Mouse (Mus musculus) lung, postnatal 14 days (tissue): Measurements from ENCODE around the gene Il15.

ENCODE experiments used
- DNase-seq: peaks from one replicate; pipeline ENCODE4 v3.0.0; 2021

Gene Il15

DNA sequence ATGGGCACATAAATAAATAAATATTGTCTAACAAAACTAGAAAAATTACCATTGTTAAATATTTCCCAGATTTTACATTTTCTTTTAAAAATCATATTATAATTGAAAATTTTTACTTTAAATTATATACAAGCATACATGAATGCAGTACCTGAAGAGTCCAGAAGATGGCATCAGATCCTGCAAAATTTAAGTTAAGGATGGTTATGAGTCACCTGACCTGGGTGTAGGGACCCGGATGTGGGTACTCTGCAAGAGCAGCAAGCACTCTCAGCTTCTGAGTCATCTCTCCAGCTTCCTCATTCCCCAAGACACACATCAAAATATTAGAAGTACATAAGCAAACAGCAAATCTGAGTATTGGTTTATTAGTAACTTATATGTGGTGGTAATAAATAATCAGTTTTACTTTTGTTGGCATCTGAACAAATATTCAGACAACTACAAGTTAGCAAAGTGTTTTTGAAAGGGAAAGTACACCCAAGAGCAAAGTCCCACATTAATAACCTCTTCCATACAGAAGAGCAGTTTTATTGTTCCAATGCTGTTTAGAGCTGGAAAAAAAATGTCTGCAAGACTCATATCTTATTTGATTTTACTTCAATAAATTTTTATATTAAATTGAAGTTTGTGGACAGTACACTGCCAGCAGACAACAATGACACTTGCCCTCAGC is 51.6 kb downstream of the Il15 start:
- DNase-seq, result peak; percentile 25

DNA sequence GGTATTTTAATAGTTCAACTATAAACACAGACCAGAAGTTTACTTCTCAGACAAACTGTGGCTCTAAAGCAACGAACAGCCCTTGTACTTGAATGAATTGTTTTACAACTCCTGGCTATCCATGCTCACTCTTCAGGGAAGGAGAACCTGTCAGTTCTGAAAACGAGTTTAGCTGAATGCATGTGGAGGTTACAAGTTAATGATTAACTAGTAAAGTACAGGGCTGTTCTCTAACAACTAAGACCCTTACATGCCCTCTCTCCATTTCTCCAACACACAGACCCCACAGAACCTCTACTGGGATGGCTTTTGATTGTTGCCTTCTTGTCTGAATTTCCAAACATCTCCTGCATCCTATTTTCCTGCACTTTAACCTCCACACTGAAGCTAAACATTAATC is 53.7 kb downstream of the Il15 start:
- DNase-seq, result no peak

DNA sequence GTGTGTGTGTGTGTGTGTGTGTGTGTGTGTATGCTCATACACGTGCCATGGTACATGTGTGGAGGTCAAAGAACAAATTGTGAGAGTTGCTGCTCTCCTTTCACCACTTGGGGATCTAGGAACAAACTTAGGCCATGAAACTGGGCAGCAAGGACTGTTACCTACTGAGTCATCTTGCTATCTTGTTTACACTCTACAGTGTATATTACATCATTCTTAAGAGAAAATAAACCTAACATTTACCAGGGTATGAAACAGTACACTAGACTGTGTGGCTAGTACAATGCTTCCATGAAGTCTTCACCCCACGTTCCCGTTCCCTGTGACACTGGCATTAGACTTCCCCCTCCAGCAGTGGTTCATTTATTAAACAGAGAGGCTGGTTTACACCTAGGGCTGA is 56.5 kb downstream of the Il15 start:
- DNase-seq, result no peak

DNA sequence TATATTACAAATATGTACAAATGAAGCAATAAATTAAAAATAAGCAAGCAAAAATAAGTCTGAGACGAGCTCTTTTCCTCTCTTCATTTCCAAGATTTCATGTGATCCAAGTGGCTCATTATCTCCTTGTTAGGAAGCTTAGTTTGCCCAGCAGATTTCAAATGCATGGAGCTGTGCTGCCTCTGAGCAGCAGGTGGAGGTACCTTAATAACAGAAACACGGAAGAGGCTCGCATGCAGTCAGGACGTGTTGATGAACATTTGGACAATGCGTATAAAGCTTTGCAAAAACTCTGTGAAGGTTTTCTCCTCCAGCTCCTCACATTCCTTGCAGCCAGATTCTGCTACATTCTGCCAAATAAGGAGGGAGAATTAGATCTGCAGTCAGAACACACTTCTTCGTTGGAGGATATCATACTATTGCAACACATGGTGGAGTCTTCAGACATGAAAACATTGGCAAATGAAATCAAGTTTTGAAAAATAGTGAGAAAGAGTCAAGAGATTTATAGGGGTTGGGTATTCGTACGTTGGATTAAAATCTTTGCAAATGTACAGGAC is 71.3 kb downstream of the Il15 start:
- no peak for DNase-seq

DNA sequence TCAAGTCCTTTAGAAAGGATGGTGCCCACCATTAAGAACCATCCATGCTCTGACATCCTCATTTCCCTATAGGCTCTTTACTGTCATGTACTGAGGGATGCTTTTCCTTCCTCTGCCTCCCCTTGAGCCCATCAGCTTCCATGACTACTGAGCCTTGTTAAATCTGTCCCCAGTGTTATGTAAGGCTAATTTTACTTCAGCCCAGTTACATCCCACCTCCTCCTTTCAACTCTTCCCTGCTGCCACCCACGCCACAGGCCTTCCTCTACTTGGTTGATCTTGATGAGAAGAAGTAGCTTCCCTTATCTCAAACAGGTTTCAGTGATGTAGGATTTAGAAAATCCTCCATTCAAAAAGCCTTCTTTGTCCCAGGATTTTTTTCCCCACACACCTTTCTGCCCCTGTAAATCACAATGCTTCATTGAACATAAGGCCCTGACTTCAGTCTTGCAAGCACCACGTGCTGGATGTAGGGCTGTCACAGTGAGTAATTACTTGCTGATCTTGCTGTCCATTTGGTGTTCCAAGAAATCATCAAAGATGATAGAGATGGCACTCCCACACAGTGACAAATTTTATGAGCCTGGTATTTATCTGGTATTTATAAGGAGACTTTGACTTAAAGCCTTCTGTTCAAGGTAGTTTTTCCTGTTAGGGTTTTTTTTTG is 74.9 kb downstream of the Il15 start:
- DNase-seq, result no peak

DNA sequence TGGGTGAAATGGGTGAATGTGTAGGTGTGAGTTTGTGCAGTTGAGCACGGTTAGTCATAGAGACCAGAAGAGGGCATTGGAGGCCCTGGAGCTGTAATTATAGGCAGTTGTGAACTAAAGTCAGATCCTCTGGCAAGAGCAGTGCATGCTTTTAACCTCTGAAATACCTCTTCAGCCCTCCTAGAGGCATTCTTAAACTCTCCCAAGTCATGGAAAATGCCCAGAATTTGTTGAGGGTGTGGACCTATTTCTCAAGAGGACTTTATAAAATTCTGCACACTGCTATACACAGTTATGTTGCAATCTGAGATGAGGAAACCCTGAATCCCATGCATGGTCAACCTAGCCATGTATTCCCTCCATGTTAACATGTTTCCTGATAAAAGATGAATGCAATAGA is 77.0 kb downstream of the Il15 start:
- DNase-seq, result peak; percentile 0

DNA sequence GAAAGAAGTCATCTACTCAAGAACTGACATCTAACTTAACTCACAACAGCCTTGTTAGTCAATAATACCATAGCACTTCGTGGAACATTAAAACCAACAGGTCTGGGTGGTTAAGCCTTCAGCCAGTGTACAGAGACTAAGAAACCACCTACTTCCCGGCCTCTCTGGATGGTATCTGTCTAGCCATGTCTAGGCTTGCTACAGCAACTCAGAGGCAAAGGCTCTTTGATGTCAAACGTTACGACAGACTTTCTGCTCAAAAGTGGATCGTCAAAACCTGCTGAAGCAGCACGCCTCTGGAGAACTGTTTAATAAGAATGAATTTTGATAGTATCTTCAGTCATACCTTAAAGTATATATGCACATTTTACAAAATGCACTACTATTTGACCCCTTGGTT is 77.4 kb downstream of the Il15 start:
- DNase-seq, result no peak

DNA sequence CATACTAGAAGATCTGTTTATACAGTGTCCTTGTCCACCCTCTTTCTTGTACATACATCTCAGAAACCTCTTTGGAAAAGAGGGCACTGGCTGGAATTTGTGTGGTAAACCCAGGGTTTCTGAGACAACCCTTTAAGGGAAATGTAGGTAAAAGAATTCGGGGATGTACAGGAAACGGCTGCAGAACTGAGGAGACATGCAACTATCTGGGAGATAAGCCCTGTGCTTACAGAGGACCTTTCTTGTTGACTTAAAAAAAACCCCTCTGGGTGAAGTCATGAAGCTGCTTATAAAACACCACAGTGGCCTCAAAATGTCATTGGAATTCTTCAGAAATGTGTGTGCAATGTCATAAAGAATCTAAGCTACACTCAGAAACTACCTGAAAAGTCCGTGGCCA is 85.6 kb downstream of the Il15 start:
- no peak for DNase-seq

DNA sequence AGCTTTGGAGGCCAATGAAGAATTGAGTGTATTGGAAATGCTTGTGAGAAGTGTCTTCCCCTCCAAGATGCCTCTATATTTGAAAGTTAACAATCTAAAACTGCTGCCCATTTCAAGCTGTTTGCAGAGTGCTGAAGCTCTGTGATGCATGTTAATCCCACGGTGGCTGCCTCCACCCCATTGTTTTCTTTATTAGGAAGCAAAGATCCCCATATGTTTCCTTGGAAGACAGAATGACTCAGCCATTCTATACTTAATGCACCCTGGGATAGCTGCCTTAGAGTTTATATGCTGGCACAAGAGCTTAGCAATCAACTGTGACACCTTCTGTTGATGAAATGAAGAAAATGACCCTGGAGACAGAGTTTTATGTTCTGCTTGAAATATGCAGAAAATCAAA is 96.6 kb downstream of the Il15 start:
- no peak for DNase-seq

DNA sequence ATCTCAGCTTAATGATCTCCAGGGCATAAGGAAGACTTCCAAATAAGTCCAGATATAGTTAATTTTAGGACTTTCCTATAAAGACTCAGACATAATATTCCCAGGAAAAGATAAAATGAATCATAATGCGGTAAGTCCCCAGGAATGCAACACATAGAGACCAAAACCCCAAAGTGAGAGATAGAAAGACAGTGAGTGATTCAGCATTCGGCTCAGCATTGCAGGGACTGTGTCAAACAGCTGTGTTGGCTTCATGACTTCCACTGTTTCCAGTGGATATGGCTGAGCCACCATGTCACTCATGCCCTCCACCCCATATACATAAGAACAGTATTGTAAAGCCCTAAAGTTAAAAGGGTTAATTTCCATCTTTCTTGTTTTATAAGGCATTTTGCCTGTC is 106.8 kb downstream of the Il15 start:
- DNase-seq, result no peak

DNA sequence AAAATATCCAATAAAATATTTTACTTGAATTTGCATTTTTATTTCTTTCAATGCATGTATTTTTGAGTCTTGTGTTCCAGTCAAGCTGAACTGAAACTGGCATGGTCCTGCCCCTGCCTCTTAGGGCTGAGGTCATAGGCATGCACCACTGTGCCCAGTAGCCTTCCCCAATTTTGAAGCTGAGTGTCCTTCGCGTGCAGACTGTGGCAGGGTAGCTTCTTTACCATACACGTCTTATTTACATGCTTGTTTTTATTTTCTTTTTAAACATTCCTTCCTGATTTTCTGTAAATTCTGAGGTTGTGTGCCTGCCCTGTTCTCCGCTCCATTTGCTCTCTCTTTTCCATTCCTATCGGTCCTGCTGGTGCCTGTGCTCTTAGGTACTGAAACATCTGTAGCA is 111.4 kb downstream of the Il15 start:
- no peak for DNase-seq

DNA sequence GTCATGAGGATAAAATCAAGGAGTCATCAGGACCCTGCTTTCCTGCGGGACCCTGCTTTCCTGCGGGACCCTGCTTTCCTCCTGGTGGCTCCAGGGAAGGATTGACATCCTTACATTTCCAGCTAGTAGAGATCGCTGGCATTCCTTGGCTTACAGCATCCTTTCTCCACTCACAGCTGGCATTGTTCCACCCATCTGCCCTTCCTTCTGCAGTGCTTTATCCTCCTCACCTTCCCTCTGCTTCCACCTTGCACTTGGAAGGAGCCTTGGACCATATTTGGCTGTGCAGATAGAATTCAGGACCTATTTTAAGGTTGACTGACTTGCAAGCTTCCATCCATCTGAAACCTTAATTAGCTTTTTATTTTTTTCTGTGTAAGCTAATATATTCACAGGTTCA is 117.2 kb downstream of the Il15 start:
- no peak for DNase-seq

DNA sequence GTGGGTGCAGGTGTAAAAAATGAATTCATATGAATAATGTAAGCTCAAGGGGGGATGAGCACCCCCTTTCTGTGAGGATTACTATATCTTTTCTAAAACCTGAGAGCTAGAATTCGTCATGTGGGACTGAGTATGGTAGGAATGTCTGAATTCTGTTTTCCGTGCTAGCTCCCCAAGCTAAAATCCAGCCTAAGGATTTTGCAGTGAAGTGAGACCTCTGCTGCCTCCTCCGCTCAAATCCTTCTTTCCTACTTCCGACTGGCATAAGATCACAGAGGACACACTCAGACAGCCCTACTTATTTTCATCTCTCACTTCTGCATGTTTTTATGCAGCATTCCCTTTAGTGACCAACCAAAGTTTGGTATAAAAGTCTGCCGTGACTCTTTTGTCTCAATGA is 121.0 kb downstream of the Il15 start:
- DNase-seq, result no peak
